Mouse (Mus musculus) spleen, adult 2 months (tissue): ENCODE results near the gene Mfsd12. TPM values are rescaled to one million over a fixed set of nuclear protein-coding genes. Genes with fewer than 3 reads are reported as not detected.

Experiments used
- DNase-seq, 2 experiments: peaks; one replicate each; pipeline versions ENCODE4 v3.0.0 to v3.0.0-alpha.2; 2012 to 2021; ENCODE audit warnings: low spot score in 2 of 2, low read depth in 1 of 2
- H3K27ac ChIP-seq: fragments of 200-500 bp; 2 replicates; pipeline ENCODE4 v1.5.1; 2012; ENCODE audit warnings: low read length, inconsistent platforms; ENCODE audit not compliant: insufficient read depth
- H3K27me3 ChIP-seq: fragments of 200-500 bp; 2 replicates; pipeline ENCODE4 v1.6.1; 2012; ENCODE audit warnings: mild to moderate bottlenecking, moderate library complexity, low read length, inconsistent platforms; ENCODE audit not compliant: control insufficient read depth, insufficient read depth
- H3K36me3 ChIP-seq: fragments of 200-500 bp; 2 replicates; pipeline ENCODE4 v1.6.1; 2012; ENCODE audit warnings: mild to moderate bottlenecking, low read length, inconsistent platforms; ENCODE audit not compliant: control insufficient read depth, insufficient read depth
- H3K4me1 ChIP-seq: fragments of 200-500 bp; 2 replicates; pipeline ENCODE4 v1.6.1; 2011; ENCODE audit warnings: inconsistent platforms; ENCODE audit not compliant: control insufficient read depth, insufficient read depth, insufficient read length
- H3K4me3 ChIP-seq: fragments of 200-500 bp; 2 replicates; pipeline ENCODE4 v1.5.1; 2011; ENCODE audit warnings: mild to moderate bottlenecking, inconsistent platforms; ENCODE audit not compliant: insufficient read depth, insufficient read length; ENCODE audit errors: extremely low read depth
- CTCF ChIP-seq: fragments of 200-500 bp; IDR thresholded peaks from 2 replicates; pipeline ENCODE4 v1.5.1; 2011; ENCODE audit warnings: mild to moderate bottlenecking, inconsistent platforms; ENCODE audit not compliant: insufficient read depth, insufficient read length, insufficient replicate concordance; ENCODE audit errors: extremely low read depth
- POLR2A ChIP-seq: fragments of 200-500 bp; IDR thresholded peaks from 2 replicates; pipeline ENCODE4 v1.6.1; 2011; ENCODE audit warnings: low read depth, low read length, inconsistent platforms
- WGBS: fragments of 180-500 bp; shearing (Covaris S2); methylation state at CpG from one replicate; pipeline ENCODE4 v1.1.7; 2018; 5-methylcytosine and 5-hydroxymethylcytosine counted together
- polyA plus RNA-seq: library from polyadenylated mRNA; depleted of rRNA; stranded (reverse); fragments of >200 nt; gene quantifications from 2 replicates; pipeline ENCODE4 v1.2.3, GENCODE M21; 2012

Mfsd12 gene
- polyA plus RNA-seq, 1 experiment = 20.2 TPM

GRCm38 (mm10) chr10:81340551-81341332, 16.5 kb upstream of the Mfsd12 start:
- Histone ChIP-seq H3K27me3 (peaks cover 4% of the 10 kb centered on the region), H3K27ac (no peak overlapping the region), H3K4me3 (no peak overlapping the region), H3K36me3 (no peaks in the 10 kb centered on the region), H3K4me1 (peaks cover 14% of the 10 kb centered on the region)
- no peak for TF ChIP-seq POLR2A
- TF ChIP-seq CTCF = no peak
- DNase-seq = no peak
- WGBS = 79% methylated on average over 17 of the region's 17 CpGs

DNA sequence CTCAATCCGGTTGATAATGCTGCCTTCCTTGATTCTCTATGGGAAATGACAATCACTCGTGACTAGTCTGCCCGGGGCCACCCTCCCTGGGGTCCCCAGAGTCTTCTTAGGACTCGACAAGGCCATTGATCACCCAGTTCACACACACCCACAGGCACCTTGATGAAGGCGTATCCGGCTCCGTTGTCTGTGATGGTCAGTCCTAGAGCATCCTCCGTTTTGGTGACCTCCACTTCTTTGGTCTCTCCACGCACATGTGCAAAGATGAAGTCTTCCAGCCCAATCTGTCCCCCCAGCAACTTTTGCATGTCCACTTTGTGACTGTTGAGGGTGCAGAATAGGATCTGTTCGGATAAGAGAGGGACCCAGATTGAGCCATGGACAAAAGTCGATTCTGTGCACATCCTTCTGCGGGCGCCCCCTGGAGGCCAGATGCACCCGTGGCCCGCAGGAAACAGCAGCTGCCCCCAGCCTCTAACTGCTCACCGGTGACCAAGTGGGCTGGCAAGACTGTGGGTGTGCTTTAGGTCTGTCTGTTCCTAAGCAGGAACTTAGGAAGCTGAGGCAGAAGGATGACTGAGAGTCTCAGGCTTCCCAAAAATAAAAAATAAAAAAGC, 15.8 kb upstream of the Mfsd12 start:
- Histone ChIP-seq H3K27ac (no peak overlapping the region), H3K27me3 (peaks cover 4% of the 10 kb centered on the region), H3K4me1 (peaks cover 16% of the 10 kb centered on the region), H3K36me3 (no peaks in the 10 kb centered on the region), H3K4me3 (no peak overlapping the region)
- TF ChIP-seq CTCF = peak; percentile 87
- TF ChIP-seq POLR2A = no peak
- WGBS = 45% methylated on average over 16 of the region's 16 CpGs
- peak in 1 of 2 experiments; percentile 69 for DNase-seq

DNA sequence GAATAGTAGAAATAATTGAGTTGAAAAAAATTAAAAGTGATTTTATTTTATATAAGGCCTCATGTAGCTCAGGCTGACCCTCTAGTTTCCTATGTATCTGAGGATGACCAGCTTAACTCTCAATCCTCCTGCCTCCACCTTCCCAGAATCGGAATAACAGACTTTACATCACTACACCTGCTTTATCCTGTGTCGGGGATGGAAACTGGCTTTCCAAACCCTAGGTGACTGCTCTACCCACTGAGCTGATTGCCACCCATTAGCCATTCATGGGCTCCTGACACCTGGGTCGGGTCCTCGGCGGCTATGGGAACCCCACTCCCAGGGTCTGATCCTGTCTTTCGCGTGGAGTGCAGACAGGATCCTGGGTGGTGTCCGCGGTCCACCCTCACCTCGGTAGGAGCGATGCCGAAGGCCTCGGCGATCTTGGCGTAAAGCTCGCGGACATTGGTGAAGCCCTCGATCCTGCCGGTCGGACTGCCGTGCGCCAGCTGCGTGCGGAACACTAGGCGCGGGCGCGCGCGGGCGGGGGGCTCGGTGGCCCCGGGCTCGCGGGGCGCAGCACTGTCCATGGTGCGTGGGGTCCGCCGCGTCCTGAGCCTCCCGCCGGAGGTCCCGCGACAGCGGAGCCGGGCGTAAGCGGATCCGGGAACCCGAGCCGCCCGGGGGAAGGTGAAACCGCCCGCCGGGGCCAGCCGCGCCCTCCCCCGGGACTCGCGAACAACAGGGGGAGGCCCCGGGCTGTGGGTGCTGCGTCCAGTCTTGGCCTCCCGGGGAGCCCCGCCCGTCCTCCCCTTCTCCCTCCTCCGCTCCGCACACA, 14.4 kb upstream of the Mfsd12 start, which contains the start of gene Gipc3:
Gipc3 (minus strand) TSS at position 581 of the 820 bp plus-strand sequence.
- WGBS = 5% methylated on average over 61 of the region's 67 CpGs
- Histone ChIP-seq H3K4me3 (peak within 1 kb of the TSS; percentile 45), H3K4me1 (peaks cover 23% of the 10 kb centered on the region), H3K27me3 (peaks cover 4% of the 10 kb centered on the region), H3K36me3 (no peaks in the 10 kb centered on the region; the same call in 1 of the 2 replicates), H3K27ac (no peak within 1 kb of the TSS)
- TF ChIP-seq POLR2A (no peak), CTCF (no peak)
- DNase-seq = peak in 1 of 2 experiments; percentile 48

GRCm38 (mm10) chr10:81344421-81345161, 12.7 kb upstream of the Mfsd12 start:
- Histone ChIP-seq H3K4me3 (no peak overlapping the region), H3K4me1 (peaks cover 27% of the 10 kb centered on the region), H3K36me3 (no peaks in the 10 kb centered on the region; the same call in 1 of the 2 replicates), H3K27me3 (peaks cover 4% of the 10 kb centered on the region), H3K27ac (no peak overlapping the region)
- peak in 1 of 2 experiments; percentile 43 for DNase-seq
- no peak for TF ChIP-seq POLR2A
- TF ChIP-seq CTCF = peak; percentile 5; the same call in 1 of the 2 replicates
- WGBS = 31% methylated on average over 8 of the region's 8 CpGs

DNA sequence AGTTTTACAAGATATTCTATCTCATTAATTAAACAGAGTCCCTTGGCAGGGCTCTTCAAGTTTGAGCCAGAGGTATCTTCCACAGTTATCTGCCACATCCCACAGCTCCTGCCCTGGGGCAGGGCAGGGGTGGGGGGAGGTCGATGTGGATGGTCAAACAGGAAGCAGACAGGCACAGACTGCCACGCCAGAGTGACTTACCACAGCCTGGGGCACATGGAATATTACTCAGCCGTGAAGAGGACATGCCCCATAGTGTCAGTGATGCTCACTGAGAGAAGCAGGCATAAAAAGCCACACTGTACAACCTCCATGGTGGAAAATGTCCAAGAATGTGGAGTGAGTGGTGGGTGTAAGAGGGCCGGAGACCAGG, 12.1 kb upstream of the Mfsd12 start:
- no peak for DNase-seq
- peaks cover 4% of the 10 kb centered on the region for H3K27me3 ChIP-seq
- no peaks in the 10 kb centered on the region; the same call in 1 of the 2 replicates for H3K36me3 ChIP-seq
- TF ChIP-seq POLR2A = no peak
- no peak for TF ChIP-seq CTCF
- H3K27ac ChIP-seq = no peak overlapping the region
- no peak overlapping the region for H3K4me3 ChIP-seq
- 60% methylated on average over 4 of the region's 4 CpGs for WGBS
- peaks cover 31% of the 10 kb centered on the region for H3K4me1 ChIP-seq
